Mouse (Mus musculus): ENCODE results near the gene Sec1. TPM values are rescaled to one million over a fixed set of nuclear protein-coding genes. Genes with fewer than 3 reads are reported as not detected.

Gene Sec1
- polyA plus RNA-seq, 1 experiment from 2014 or later: not detected

GRCm38 (mm10) chr7:45704730-45705442 is 10.7 kb upstream of the Sec1 start, which contains the start of gene Dbp:
Gene Dbp, plus strand, starts transcription at chr7:45705088.
- WGBS (ENCODE audit: missing documents): 2% methylated on average over 36 of the region's 36 CpGs
- peak within 1 kb of the TSS; percentile 90 for H3K4me3 ChIP-seq (ENCODE audit: inconsistent target)
- peaks cover 19% of the 10 kb centered on the region; the same call in 1 of the 2 replicates for H3K79me2 ChIP-seq (ENCODE audit: inconsistent target)
- peaks cover 8% of the 10 kb centered on the region; the same call in 1 of the 2 replicates for H3K36me3 ChIP-seq (ENCODE audit: inconsistent target)
- peak within 1 kb of the TSS; percentile 92 for H3K27ac ChIP-seq

DNA sequence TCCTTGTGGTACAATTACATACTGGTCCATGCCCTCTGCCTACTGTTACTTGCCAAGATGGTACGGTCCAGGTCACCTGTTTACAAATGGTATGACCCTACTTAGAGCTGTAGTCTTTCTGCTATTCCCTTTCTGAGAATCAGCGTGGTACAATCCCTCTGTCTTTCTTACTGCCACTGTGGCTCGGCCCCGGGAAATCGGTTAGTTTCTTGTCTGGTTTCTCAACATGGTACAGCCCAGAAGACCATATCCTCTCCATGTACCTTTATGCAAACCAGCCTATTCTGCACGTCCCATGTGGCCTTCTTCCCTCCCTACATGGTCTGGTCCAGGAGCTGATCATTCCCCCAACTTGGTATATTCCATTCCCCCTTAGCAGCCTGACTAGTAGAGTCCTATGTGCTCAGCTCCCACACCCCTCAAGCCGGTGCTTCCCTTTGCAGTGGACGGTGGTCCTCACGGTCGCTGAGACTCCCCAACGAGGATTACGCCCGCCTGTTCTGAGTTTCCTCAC is 9.9 kb upstream of the Sec1 start:
- Histone ChIP-seq H3K79me2 (ENCODE audit: inconsistent target) (peaks cover 11% of the 10 kb centered on the region; the same call in 1 of the 2 replicates), H3K36me3 (ENCODE audit: inconsistent target) (no peaks in the 10 kb centered on the region; the same call in 1 of the 2 replicates), H3K4me3 (ENCODE audit: inconsistent target) (peak overlapping the region; percentile 31), H3K27ac (peak overlapping the region; percentile 78)
- 1% methylated on average over 13 of the region's 13 CpGs for WGBS (ENCODE audit: missing documents)

- WGBS (ENCODE audit: missing documents): 52% methylated on average over 12 of the region's 12 CpGs
- no peak overlapping the region; the same call in 1 of the 2 replicates for H3K4me3 ChIP-seq (ENCODE audit: inconsistent target)
- H3K79me2 ChIP-seq (ENCODE audit: inconsistent target): peaks cover 6% of the 10 kb centered on the region; the same call in 1 of the 2 replicates
- H3K27ac ChIP-seq: peak overlapping the region; percentile 78
- H3K36me3 ChIP-seq (ENCODE audit: inconsistent target): no peaks in the 10 kb centered on the region
Observed at GRCm38 (mm10) chr7:45703521-45704033, 9.4 kb upstream of the Sec1 start.

DNA sequence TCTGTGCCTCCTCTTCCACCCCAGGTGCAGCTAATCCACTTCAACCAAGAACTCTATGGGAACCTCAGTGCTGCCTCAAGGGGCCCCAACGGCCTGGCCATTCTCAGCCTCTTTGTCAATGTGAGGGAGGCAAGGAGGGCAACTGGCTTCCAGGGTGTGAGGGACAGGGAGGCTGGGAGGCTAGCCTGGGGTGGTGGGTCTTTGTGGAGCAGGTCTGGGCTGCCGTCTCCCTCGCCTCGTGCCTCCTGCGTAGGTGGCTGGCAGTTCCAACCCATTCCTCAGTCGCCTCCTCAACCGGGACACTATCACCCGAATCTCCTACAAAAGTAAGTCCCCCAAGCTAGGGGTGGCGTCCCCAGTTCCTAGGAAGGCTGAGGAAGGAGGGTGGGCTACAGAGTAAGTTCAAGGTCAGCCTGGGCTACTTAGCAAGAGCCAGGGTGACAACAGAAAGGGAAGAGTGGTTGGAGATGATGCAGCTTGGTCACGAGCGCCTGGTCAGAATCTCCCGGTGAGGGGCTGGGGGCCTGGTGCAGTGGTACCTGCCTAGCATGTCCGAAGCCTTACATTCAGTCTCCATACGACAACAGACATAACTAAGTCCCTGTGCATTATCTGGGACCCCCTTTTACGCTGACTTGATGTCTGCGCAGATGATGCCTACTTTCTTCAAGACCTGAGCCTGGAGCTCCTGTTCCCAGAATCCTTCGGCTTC is 8.8 kb upstream of the Sec1 start:
- WGBS (ENCODE audit: missing documents): 94% methylated on average over 16 of the region's 17 CpGs
- H3K79me2 ChIP-seq (ENCODE audit: inconsistent target): peaks cover 5% of the 10 kb centered on the region; the same call in 1 of the 2 replicates
- no peaks in the 10 kb centered on the region for H3K36me3 ChIP-seq (ENCODE audit: inconsistent target)
- no peak overlapping the region for H3K27ac ChIP-seq
- no peak overlapping the region for H3K4me3 ChIP-seq (ENCODE audit: inconsistent target)

GRCm38 (mm10) chr7:45702316-45702715 is 8.1 kb upstream of the Sec1 start:
- no peak overlapping the region for H3K4me3 ChIP-seq (ENCODE audit: inconsistent target)
- no peaks in the 10 kb centered on the region for H3K36me3 ChIP-seq (ENCODE audit: inconsistent target)
- H3K79me2 ChIP-seq (ENCODE audit: inconsistent target): peaks cover 5% of the 10 kb centered on the region; the same call in 1 of the 2 replicates
- WGBS (ENCODE audit: missing documents): 90% methylated on average over 10 of the region's 11 CpGs
- no peak overlapping the region for H3K27ac ChIP-seq

DNA sequence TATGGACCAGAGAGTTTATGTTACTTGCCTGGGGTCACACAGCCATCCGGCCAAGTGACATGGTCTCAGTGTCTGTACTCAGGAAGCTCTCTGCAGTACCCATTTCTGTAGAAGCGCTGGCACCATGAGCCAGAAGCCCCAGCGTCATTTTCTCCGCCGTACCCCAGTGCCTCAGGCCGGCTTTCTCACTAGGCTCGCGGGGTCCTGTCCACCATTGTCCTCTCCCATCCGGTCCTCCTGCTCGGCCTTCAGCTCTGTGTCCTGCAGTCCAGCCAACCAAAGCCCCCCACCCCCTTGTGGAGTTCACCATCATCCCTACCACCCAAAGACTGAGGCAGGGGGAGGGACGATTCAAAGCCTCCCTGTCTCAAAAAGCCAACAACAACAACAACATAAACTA is 7.4 kb upstream of the Sec1 start:
- 93% methylated on average over 11 of the region's 11 CpGs for WGBS (ENCODE audit: missing documents)
- Histone ChIP-seq H3K79me2 (ENCODE audit: inconsistent target) (peaks cover 5% of the 10 kb centered on the region; the same call in 1 of the 2 replicates), H3K27ac (no peak overlapping the region), H3K36me3 (ENCODE audit: inconsistent target) (no peaks in the 10 kb centered on the region), H3K4me3 (ENCODE audit: inconsistent target) (no peak overlapping the region)

DNA sequence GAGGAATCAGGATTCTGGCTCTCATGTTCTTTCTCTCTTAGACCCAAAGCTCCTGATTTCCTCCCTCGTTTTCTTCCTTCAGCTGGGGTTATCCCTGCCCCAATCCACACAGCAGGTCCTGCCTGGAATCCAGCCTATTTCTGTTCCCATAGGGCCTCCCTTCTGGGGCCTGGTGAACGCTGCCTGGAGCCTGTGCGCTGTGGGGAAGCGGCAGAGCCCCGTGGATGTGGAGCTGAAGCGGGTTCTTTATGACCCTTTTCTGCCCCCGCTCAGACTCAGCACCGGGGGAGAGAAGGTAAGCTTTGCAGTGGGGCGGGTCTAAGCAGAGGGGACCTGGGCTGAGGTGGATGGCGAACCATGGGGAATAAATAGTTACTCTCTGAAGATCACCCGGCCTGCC is 6.9 kb upstream of the Sec1 start:
- H3K36me3 ChIP-seq (ENCODE audit: inconsistent target): no peaks in the 10 kb centered on the region
- no peak overlapping the region for H3K27ac ChIP-seq
- 56% methylated on average over 11 of the region's 11 CpGs for WGBS (ENCODE audit: missing documents)
- peaks cover 3% of the 10 kb centered on the region; the same call in 1 of the 2 replicates for H3K79me2 ChIP-seq (ENCODE audit: inconsistent target)
- H3K4me3 ChIP-seq (ENCODE audit: inconsistent target): no peak overlapping the region

- 2% methylated on average over 20 of the region's 20 CpGs for WGBS (ENCODE audit: missing documents)
- H3K4me3 ChIP-seq (ENCODE audit: inconsistent target): no peak overlapping the region
- no peaks in the 10 kb centered on the region for H3K36me3 ChIP-seq (ENCODE audit: inconsistent target)
- H3K27ac ChIP-seq: no peak overlapping the region
- no peaks in the 10 kb centered on the region for H3K79me2 ChIP-seq (ENCODE audit: inconsistent target)
Observed at GRCm38 (mm10) chr7:45700301-45701015, 6.3 kb upstream of the Sec1 start.

GRCm38 (mm10) chr7:45699523-45700141 is 5.4 kb upstream of the Sec1 start, which contains the start of gene Car11:
Gene Car11, plus strand, starts transcription at chr7:45699843.
- Histone ChIP-seq H3K36me3 (ENCODE audit: inconsistent target) (no peaks in the 10 kb centered on the region), H3K79me2 (ENCODE audit: inconsistent target) (no peaks in the 10 kb centered on the region), H3K4me3 (ENCODE audit: inconsistent target) (no peak within 1 kb of the TSS), H3K27ac (no peak within 1 kb of the TSS)
- WGBS (ENCODE audit: missing documents): 15% methylated on average over 35 of the region's 36 CpGs

GRCm38 (mm10) chr7:45697894-45698293 is 3.7 kb upstream of the Sec1 start:
- no peak overlapping the region for H3K4me3 ChIP-seq (ENCODE audit: inconsistent target)
- H3K27ac ChIP-seq: no peak overlapping the region
- 56% methylated on average over 1 of the region's 7 CpGs for WGBS (ENCODE audit: missing documents)
- H3K36me3 ChIP-seq (ENCODE audit: inconsistent target): no peaks in the 10 kb centered on the region
- no peaks in the 10 kb centered on the region for H3K79me2 ChIP-seq (ENCODE audit: inconsistent target)

DNA sequence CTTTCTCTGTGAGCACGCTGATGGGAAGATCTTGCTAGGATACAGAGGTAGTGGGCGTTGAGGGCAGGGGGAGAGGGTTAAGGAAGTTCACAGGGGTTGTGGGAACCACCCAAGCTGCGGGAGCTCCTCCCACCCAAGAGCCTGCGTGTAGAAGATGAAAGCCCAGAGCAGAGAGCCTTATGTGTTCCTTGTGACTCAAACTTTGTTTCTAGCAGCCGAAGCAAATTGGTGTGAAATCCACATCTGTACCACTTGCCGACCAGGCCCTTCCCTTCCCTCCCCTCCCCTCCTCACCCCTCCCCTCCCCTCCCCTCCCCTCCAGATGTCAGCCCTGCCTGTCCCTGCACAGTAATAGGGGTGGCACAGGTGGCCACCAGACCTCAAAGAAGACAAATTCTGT is 896 bp upstream of the Sec1 start:
- no peaks in the 10 kb centered on the region for H3K79me2 ChIP-seq (ENCODE audit: inconsistent target)
- H3K4me3 ChIP-seq (ENCODE audit: inconsistent target): no peak overlapping the region
- no peak overlapping the region for H3K27ac ChIP-seq
- no peaks in the 10 kb centered on the region for H3K36me3 ChIP-seq (ENCODE audit: inconsistent target)
- WGBS (ENCODE audit: missing documents): 34% methylated on average over 3 of the region's 6 CpGs

DNA sequence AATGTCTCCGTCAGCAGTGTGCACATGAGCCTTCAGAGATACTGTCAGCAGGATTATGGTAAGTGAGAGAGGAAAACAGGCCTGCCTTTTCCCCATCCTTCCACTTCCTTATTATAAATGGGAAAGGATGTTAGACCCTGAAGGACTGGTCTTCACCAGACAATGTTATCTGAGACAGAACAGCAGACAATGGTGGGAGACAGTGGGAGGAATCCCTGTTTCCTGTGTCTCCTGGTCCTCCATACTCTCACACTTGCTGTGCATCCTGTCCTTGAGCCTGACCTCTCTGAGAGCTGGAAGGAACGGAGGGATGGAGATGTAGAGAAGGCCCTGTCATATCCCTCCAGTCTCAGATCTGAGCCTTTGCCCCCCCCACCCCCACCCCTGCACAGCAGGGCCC is 1.8 kb downstream of the Sec1 start:
- H3K36me3 ChIP-seq (ENCODE audit: inconsistent target): no peaks in the 10 kb centered on the region
- WGBS (ENCODE audit: missing documents): 95% methylated on average over 2 of the region's 2 CpGs
- H3K4me3 ChIP-seq (ENCODE audit: inconsistent target): no peak overlapping the region
- H3K27ac ChIP-seq: no peak overlapping the region
- H3K79me2 ChIP-seq (ENCODE audit: inconsistent target): no peaks in the 10 kb centered on the region

DNA sequence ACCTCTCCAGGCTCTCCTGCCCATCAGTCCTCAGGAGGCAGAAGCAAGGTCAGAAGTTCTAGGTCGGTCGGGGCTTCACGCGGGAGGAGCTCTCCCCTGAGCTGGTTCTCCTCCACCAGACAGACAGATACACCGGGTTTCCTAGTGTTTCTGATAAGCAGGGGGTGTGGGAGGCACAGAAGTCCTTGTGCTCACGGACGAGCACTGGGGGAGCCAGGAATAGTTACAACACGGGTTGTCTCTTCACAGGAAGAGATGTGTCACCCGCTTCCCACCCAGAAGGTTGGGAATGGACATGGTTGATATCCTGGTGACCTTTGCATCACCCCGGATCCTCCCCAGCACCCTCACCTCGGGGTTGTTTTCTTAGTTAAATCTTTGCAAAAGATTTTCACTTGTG is 4.4 kb downstream of the Sec1 start:
- no peak overlapping the region for H3K27ac ChIP-seq
- 88% methylated on average over 11 of the region's 11 CpGs for WGBS (ENCODE audit: missing documents)

DNA sequence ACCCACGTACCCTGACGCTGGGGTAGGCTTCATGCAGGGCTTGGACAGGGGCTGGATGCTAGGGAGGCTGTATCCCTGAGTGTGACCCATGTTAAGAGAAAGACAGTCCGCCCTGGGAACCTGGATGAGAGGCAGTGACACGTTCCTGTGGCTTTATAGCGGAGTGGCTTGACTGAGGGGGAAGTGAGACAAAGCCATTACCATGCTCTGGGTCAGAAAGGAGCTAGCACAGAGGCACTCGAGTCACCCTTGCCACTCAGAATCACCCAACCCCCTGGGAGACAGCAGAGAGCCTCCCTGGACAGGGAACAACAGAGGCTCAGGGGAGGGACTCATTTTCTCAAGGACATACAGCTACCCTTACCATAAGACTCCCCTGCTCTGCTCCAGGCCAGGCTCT is 5.1 kb downstream of the Sec1 start:
- H3K27ac ChIP-seq: no peak overlapping the region
- no peaks in the 10 kb centered on the region for H3K79me2 ChIP-seq (ENCODE audit: inconsistent target)
- 50% methylated on average over 6 of the region's 6 CpGs for WGBS (ENCODE audit: missing documents)
- no peak overlapping the region for H3K4me3 ChIP-seq (ENCODE audit: inconsistent target)
- no peaks in the 10 kb centered on the region for H3K36me3 ChIP-seq (ENCODE audit: inconsistent target)

More for the DNA sequence above, 4.4 kb downstream of the Sec1 start:
- no peaks in the 10 kb centered on the region for H3K36me3 ChIP-seq (ENCODE audit: inconsistent target)
- no peak overlapping the region for H3K4me3 ChIP-seq (ENCODE audit: inconsistent target)
- no peaks in the 10 kb centered on the region for H3K79me2 ChIP-seq (ENCODE audit: inconsistent target)

All from macrophage (primary cell).